Mouse (Mus musculus) spleen, postnatal 10 days (tissue): Measurements from ENCODE around the gene Mphosph6.

Experiments
- DNase-seq, 2 experiments: peaks; one replicate each; pipeline ENCODE4 v3.0.0; 2021 to 2022; ENCODE audit warnings: low spot score in 2 of 2

Mphosph6 gene

GRCm38 (mm10) chr8:117801443-117802298, at the start of gene Mphosph6:
Gene Mphosph6, minus strand, starts transcription at chr8:117801943.
- peak; percentile 92 to 99 for DNase-seq

- no peak for DNase-seq
Observed at GRCm38 (mm10) chr8:117850420-117850819, 48.7 kb upstream of the Mphosph6 start.

GRCm38 (mm10) chr8:117847865-117848264, 46.1 kb upstream of the Mphosph6 start:
- no peak for DNase-seq

- DNase-seq: no peak
Observed at GRCm38 (mm10) chr8:117843694-117844093, 42.0 kb upstream of the Mphosph6 start.

- DNase-seq: no peak
Observed at GRCm38 (mm10) chr8:117813524-117813923, 11.8 kb upstream of the Mphosph6 start.

GRCm38 (mm10) chr8:117810676-117811075, 8.9 kb upstream of the Mphosph6 start:
- DNase-seq: no peak

GRCm38 (mm10) chr8:117805419-117805818, 3.7 kb upstream of the Mphosph6 start:
- no peak for DNase-seq

GRCm38 (mm10) chr8:117802299-117802689, 551 bp upstream of the Mphosph6 start:
- DNase-seq: no peak

- DNase-seq: no peak
Observed at GRCm38 (mm10) chr8:117798066-117798465, 3.7 kb downstream of the Mphosph6 start.

- DNase-seq: no peak
Observed at GRCm38 (mm10) chr8:117796464-117796863, 5.3 kb downstream of the Mphosph6 start.

GRCm38 (mm10) chr8:117794581-117794980, 7.2 kb downstream of the Mphosph6 start:
- DNase-seq: no peak

- DNase-seq: no peak
Observed at GRCm38 (mm10) chr8:117792616-117793144, 9.1 kb downstream of the Mphosph6 start.

GRCm38 (mm10) chr8:117786428-117786827, 15.3 kb downstream of the Mphosph6 start:
- DNase-seq: no peak

- DNase-seq: no peak
Observed at GRCm38 (mm10) chr8:117783021-117783420, 18.7 kb downstream of the Mphosph6 start.

- DNase-seq: no peak
Observed at GRCm38 (mm10) chr8:117781375-117782129, 20.2 kb downstream of the Mphosph6 start.

GRCm38 (mm10) chr8:117779344-117779743, 22.4 kb downstream of the Mphosph6 start:
- DNase-seq: no peak

- DNase-seq: no peak
Observed at GRCm38 (mm10) chr8:117778531-117779322, 23.0 kb downstream of the Mphosph6 start.

- DNase-seq: no peak
Observed at GRCm38 (mm10) chr8:117776075-117776474, 25.7 kb downstream of the Mphosph6 start.

- no peak for DNase-seq
Observed at GRCm38 (mm10) chr8:117775626-117776025, 26.1 kb downstream of the Mphosph6 start.

GRCm38 (mm10) chr8:117772597-117772996, 29.1 kb downstream of the Mphosph6 start:
- peak in 1 of 2 experiments; percentile 27 for DNase-seq

- peak; percentile 12 to 49 for DNase-seq
Observed at GRCm38 (mm10) chr8:117772126-117772525, 29.6 kb downstream of the Mphosph6 start.
